Mouse (Mus musculus): Measurements from ENCODE around the gene Pik3r1. TPM values are rescaled to one million over a fixed set of nuclear protein-coding genes. Genes with fewer than 3 reads are reported as not detected.

The Pik3r1 gene
- polyA plus RNA-seq (2017; shearing (Covaris generic)): 124 TPM

GRCm38 (mm10) chr13:101767809-101768629 lies at the start of gene Pik3r1:
Pik3r1 (minus strand) TSS chr13:101768217.

